Mouse (Mus musculus) neural tube, postnatal 0 days (tissue): ENCODE measurements around the gene Stk39. TPM values are rescaled to one million over a fixed set of nuclear protein-coding genes. Genes with fewer than 3 reads are reported as not detected.

Experiments
- polyA plus RNA-seq: library from polyadenylated mRNA; unstranded; fragments of >200 nt; fragmentation: Nextera tagmentation; extraction: Ambion mirVana; gene quantifications from 2 replicates; pipeline ENCODE4 v1.2.1, GENCODE M21; 2015

The Stk39 gene
- 39.7 and 44.6 TPM in 2 replicates for polyA plus RNA-seq

DNA sequence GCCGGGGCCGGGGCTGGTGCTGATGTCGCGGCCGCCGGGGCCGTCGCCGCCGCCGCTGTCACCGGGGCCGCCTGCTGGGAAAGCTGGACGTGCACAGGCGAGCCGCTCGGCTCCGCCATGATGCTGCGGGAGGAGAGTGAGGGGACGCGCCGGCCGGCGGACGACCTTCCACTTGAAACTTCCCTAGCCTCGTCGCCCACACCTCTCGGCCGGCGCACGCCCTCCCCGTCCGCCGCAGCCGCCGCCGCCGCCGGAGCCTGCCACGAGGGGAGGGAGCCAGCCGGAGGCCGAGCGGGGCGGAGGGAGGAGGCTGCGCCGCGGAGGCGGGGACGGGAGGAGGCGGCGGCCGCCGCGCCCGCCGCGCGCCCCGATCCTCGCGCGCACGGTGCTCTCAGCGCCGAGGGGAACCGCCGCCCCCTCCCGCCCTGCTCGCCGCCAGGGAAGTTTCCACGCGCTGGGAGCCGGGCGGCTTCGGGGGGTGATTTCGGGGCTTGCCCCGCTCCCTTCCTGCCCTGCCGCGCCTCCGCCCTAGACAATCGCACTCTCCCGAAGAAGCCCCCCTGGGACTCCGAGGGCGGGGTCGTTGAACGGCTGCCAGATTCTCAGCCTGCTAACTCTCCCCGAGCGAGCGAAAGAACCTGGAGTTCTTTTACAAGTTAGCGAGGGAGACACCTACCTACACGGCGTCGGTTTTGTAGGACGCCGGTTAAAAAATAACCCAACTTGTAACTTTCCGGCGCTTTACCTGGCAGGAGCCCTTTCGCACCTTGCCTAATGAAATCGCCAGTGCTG, at the start of gene Stk39:
Stk39 (minus strand) TSS at position 510 of the 792 bp plus-strand sequence.

Other genes starting within 250 kb of the Stk39 start
- not detected in 2 replicates for gene 4933409G03Rik, start 110.1 kb upstream of the Stk39 start, polyA plus RNA-seq
- gene 4932414N04Rik, start 184.2 kb upstream of the Stk39 start, polyA plus RNA-seq: not detected in 2 replicates